Mouse (Mus musculus) ES-E14 (cell line): ENCODE data around the gene Prpf4b. TPM values are rescaled to one million over a fixed set of nuclear protein-coding genes. Genes with fewer than 3 reads are reported as not detected.
A peak's percentile ranks its signal among the peaks of the same experiment; 100 is the strongest.

Experiments
- DNase-seq: peaks from one replicate; pipeline ENCODE4 v3.0.0-alpha.2; 2013; ENCODE audit warnings: low read depth, low spot score
- H3K27ac ChIP-seq: 2 replicates; pipeline ENCODE4 v1.5.1; 2012; ENCODE audit warnings: low read depth, mild to moderate bottlenecking, low read length, moderate library complexity, mixed read lengths; ENCODE audit not compliant: poor library complexity, insufficient read depth, severe bottlenecking
- H3K36me3 ChIP-seq: 2 replicates; pipeline ENCODE4 v1.6.1; 2012; ENCODE audit warnings: mild to moderate bottlenecking, low read length, moderate library complexity, mixed read lengths; ENCODE audit not compliant: control insufficient read depth, poor library complexity, insufficient read depth, severe bottlenecking
- H3K4me1 ChIP-seq, 2 experiments: fragments of 150-350 bp in 1 of 2; sonication (generic) in 1 of 2; 2 replicates each; pipeline ENCODE4 v1.6.1; 2012; ENCODE audit warnings: low read length in 2 of 2, mild to moderate bottlenecking in 1 of 2, mixed read lengths in 1 of 2; ENCODE audit not compliant: control insufficient read depth in 2 of 2, insufficient read depth in 2 of 2, poor library complexity in 1 of 2
- H3K4me3 ChIP-seq, 2 experiments: fragments of 150-350 bp in 1 of 2; sonication (generic) in 1 of 2; 2 replicates each; pipeline ENCODE4 v1.5.1; 2012; ENCODE audit warnings: low read length in 2 of 2, low read depth in 1 of 2, mild to moderate bottlenecking in 1 of 2, mixed read lengths in 1 of 2; ENCODE audit not compliant: insufficient read depth in 1 of 2, poor library complexity in 1 of 2, severe bottlenecking in 1 of 2
- H3K9ac ChIP-seq: 2 replicates; pipeline ENCODE4 v1.6.1; 2012; ENCODE audit warnings: low read depth, mild to moderate bottlenecking, low read length, mixed read lengths; ENCODE audit not compliant: poor library complexity, insufficient read depth, severe bottlenecking
- H3K9me3 ChIP-seq: fragments of 150-350 bp; sonication (generic); 2 replicates; pipeline ENCODE4 v1.6.1; 2012; ENCODE audit warnings: low read depth, mild to moderate bottlenecking, low read length; ENCODE audit not compliant: control insufficient read depth, insufficient read depth
- CHD2 ChIP-seq: IDR thresholded peaks from 2 replicates; pipeline ENCODE4 v1.6.1; 2014; ENCODE audit warnings: mild to moderate bottlenecking, low read depth, low read length, inconsistent platforms
- HCFC1 ChIP-seq: IDR thresholded peaks from 2 replicates; pipeline ENCODE4 v1.6.1; 2012; ENCODE audit warnings: low read length, inconsistent platforms, borderline replicate concordance; ENCODE audit not compliant: insufficient read depth
- MAFK ChIP-seq: IDR thresholded peaks from 2 replicates; pipeline ENCODE4 v1.6.1; 2014; ENCODE audit warnings: mild to moderate bottlenecking, low read depth, low read length, inconsistent platforms; ENCODE audit not compliant: insufficient read depth
- ZC3H11A ChIP-seq: IDR thresholded peaks from 2 replicates; pipeline ENCODE4 v1.6.1; 2012; ENCODE audit warnings: low read depth, mild to moderate bottlenecking, inconsistent platforms, low read length, borderline replicate concordance
- ZNF384 ChIP-seq: IDR thresholded peaks from 2 replicates; pipeline ENCODE4 v1.6.1; 2012; ENCODE audit warnings: low read depth, low read length, inconsistent platforms
- in situ Hi-C, 2 experiments: fragments of 600-800 bp; cut with MboI; formaldehyde crosslinking; loops; one replicate each; pipeline ENCODE4 v1.15.1; 2025; ENCODE audit warnings: low sequenced_read_pairs in 2 of 2, inconsistent platforms in 1 of 2; ENCODE audit not compliant: unreplicated experiment in 2 of 2
- total RNA-seq: library from RNA; depleted of rRNA; stranded (reverse); fragments of 300-350 nt; gene quantifications from 2 replicates; pipeline ENCODE4 v1.2.3, GENCODE M21; 2012

Gene Prpf4b
- total RNA-seq, 1 experiment: 85.3 TPM

- H3K9ac ChIP-seq: 0 out of 2 replicates have a peak overlapping the region, but pooled peaks have one; percentile 22
- in situ Hi-C loops: no loop called here
- H3K27ac ChIP-seq: no peak overlapping the region
- 0 out of 4 replicates have a peak, but pooled peaks cover 0 to 2% of the 10 kb centered on the region in 2 experiments for H3K4me1 ChIP-seq
- H3K4me3 ChIP-seq: peak overlapping the region; percentile 70 to 97
- DNase-seq: no peak
- H3K36me3 ChIP-seq: peaks cover 6% of the 10 kb centered on the region; the same call in 1 of the 2 replicates
- TF ChIP-seq HCFC1 (no peak), MAFK (no peak), ZNF384 (no peak), ZC3H11A (no peak), CHD2 (no peak)
- no peaks in the 10 kb centered on the region for H3K9me3 ChIP-seq
Observed at GRCm38 (mm10) chr13:34876481-34876880, 1.4 kb downstream of the Prpf4b start.

GRCm38 (mm10) chr13:34892871-34893270 is 17.8 kb downstream of the Prpf4b start:
- Histone ChIP-seq H3K4me1 (peaks cover 0 to 3% of the 10 kb centered on the region in 2 experiments; a peak in 2 of 4 replicates), H3K36me3 (peaks cover 27% of the 10 kb centered on the region), H3K27ac (no peak overlapping the region), H3K9me3 (no peaks in the 10 kb centered on the region), H3K4me3 (no peak overlapping the region), H3K9ac (no peak overlapping the region)
- DNase-seq: no peak
- in situ Hi-C loops: no loop called here
- TF ChIP-seq ZNF384: no peak
- no peak for TF ChIP-seq MAFK
- TF ChIP-seq HCFC1: no peak
- TF ChIP-seq CHD2: no peak
- TF ChIP-seq ZC3H11A: no peak

DNA sequence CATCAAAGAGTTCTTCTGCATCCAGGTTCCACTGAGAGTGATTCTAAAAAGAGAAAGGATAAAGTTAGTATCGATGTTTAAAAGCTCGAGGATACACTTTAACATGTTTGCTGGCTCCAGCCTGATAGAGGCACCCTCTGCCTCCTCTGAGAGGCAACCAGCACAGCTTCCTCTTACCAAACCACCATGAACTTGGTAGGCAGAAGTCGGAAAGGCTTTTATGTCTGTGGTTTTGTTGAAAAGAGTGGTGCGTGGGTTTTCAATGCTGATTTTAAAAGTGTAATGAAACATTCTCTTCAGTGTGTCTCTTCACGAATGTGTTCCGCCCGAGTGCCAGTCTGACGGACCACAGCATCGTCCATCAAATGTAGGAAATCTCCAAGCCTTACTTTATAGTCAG is 39.5 kb downstream of the Prpf4b start:
- Histone ChIP-seq H3K4me1 (no peaks in the 10 kb centered on the region), H3K9ac (no peak overlapping the region), H3K9me3 (no peaks in the 10 kb centered on the region), H3K27ac (no peak overlapping the region), H3K4me3 (no peak overlapping the region), H3K36me3 (no peaks in the 10 kb centered on the region)
- TF ChIP-seq MAFK: no peak
- TF ChIP-seq CHD2: no peak
- TF ChIP-seq ZNF384: no peak
- no peak for TF ChIP-seq HCFC1
- no peak for TF ChIP-seq ZC3H11A
- DNase-seq: no peak
- in situ Hi-C loops: no loop called here

DNA sequence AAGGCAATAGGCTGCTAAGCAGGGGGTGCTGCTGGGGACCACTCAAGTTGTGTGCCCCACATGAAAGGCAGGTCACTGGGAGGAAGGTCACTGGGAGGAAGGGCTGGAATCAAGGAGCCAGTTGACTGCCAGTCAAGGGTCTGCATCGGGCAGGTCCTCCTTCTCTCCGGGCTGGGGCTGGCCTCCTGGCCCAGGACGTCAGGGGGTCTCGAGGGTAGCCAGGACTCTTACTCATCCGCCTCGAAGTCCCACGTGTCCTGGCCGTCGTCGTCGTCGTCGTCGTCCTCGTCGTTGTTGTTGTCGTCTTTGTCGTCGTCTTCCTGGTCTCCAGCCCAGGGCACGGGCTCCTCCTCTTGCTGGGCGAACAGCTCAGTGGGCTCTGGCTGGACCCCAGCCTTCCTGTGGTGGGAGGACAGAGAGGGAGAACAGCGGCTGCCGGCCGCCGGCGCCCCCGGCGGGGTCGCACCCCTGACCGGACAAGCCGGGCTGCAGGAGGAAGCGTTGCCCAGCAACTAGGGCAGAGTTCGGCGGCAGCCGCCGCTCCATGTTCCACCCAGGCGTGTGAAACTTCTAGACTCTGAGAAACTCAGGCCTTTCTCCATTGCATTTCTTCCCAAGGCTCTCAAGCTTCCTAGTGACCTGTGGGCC is 41.5 kb downstream of the Prpf4b start:
- Histone ChIP-seq H3K27ac (no peak overlapping the region), H3K9ac (0 out of 2 replicates have a peak overlapping the region, but pooled peaks have one; percentile 6), H3K4me1 (peaks cover 0 to under 1% of the 10 kb centered on the region in 2 experiments; a peak in 2 of 4 replicates), H3K36me3 (no peaks in the 10 kb centered on the region), H3K9me3 (no peaks in the 10 kb centered on the region), H3K4me3 (peak overlapping the region in 1 of 2 experiments; percentile 21; a peak in 1 of 4 replicates)
- in situ Hi-C loops: no loop called here
- DNase-seq: no peak
- TF ChIP-seq CHD2 (no peak), MAFK (no peak), ZNF384 (no peak), HCFC1 (no peak), ZC3H11A (no peak)

- in situ Hi-C loops: no loop called here
Observed at GRCm38 (mm10) chr13:34924210-34924609, 49.1 kb downstream of the Prpf4b start, which contains the start of the genes Fam217a and 4933417A18Rik. Gene Fam217a, minus strand, starts transcription at chr13:34924310. Gene 4933417A18Rik, plus strand, starts transcription at chr13:34924409.

More at GRCm38 (mm10) chr13:34924210-34924609, 49.1 kb downstream of the Prpf4b start, which contains the start of the genes Fam217a and 4933417A18Rik:
- Histone ChIP-seq H3K9me3 (no peaks in the 10 kb centered on the region), H3K4me1 (peaks cover 2 to 3% of the 10 kb centered on the region in 2 experiments; a peak in 3 of 4 replicates), H3K4me3 (no peak within 1 kb of the TSS), H3K9ac (no peak within 1 kb of the TSS), H3K36me3 (no peaks in the 10 kb centered on the region), H3K27ac (no peak within 1 kb of the TSS)
- TF ChIP-seq CHD2 (no peak), MAFK (no peak), HCFC1 (no peak), ZNF384 (no peak), ZC3H11A (no peak)
- no peak for DNase-seq
